Mouse (Mus musculus) stomach, postnatal 0 days (tissue): ENCODE results near the gene Mt4. TPM values are rescaled to one million over a fixed set of nuclear protein-coding genes. Genes with fewer than 3 reads are reported as not detected.
A peak's percentile ranks its signal among the peaks of the same experiment; 100 is the strongest.

ENCODE experiments used
- ATAC-seq: fragments of 200-750 bp; cut with Nextera tagmentation; 2 replicates; pipeline ENCODE4 v1.8.0; 2017; ENCODE audit not compliant: low FRiP score, low TSS enrichment
- DNase-seq: peaks from one replicate; pipeline ENCODE4 v3.0.0-alpha.2; 2016; ENCODE audit warnings: low spot score
- H3K27ac ChIP-seq: fragments of 300-500 bp; sonication (generic); replicated peaks from 2 replicates; pipeline ENCODE4 v1.5.1; 2014; ENCODE audit warnings: mild to moderate bottlenecking, control low read depth
- H3K27me3 ChIP-seq: fragments of 300-500 bp; sonication (generic); 2 replicates; pipeline ENCODE4 v1.6.1; 2014; ENCODE audit warnings: low read length; ENCODE audit not compliant: control insufficient read depth, insufficient read depth
- H3K36me3 ChIP-seq: fragments of 300-500 bp; sonication (generic); 2 replicates; pipeline ENCODE4 v1.6.1; 2014; ENCODE audit warnings: low read length, mixed read lengths; ENCODE audit not compliant: control insufficient read depth, insufficient read depth
- H3K4me1 ChIP-seq: fragments of 300-500 bp; sonication (generic); replicated peaks from 2 replicates; pipeline ENCODE4 v1.6.1; 2014; ENCODE audit warnings: antibody characterized with exemption; ENCODE audit not compliant: control insufficient read depth, insufficient read depth
- H3K4me2 ChIP-seq: fragments of 300-500 bp; sonication (generic); replicated peaks from 2 replicates; pipeline ENCODE4 v1.6.1; 2014; ENCODE audit warnings: low read depth, mild to moderate bottlenecking, control low read depth, moderate library complexity
- H3K4me3 ChIP-seq: fragments of 300-500 bp; sonication (generic); 2 replicates; pipeline ENCODE4 v1.5.1; 2014; ENCODE audit warnings: low read depth, low read length, control low read depth
- H3K9ac ChIP-seq: fragments of 300-500 bp; sonication (generic); 2 replicates; pipeline ENCODE4 v1.6.1; 2014; ENCODE audit warnings: mild to moderate bottlenecking, low read length, control low read depth, mixed read lengths
- H3K9me3 ChIP-seq: fragments of 300-500 bp; sonication (generic); 2 replicates; pipeline ENCODE4 v1.6.1; 2016; ENCODE audit warnings: low read length; ENCODE audit not compliant: control insufficient read depth
- CTCF ChIP-seq: IDR thresholded peaks from 2 replicates; pipeline ENCODE4 v1.5.1; 2016; ENCODE audit warnings: antibody characterized with exemption, low read depth, mild to moderate bottlenecking, moderate library complexity
- EP300 ChIP-seq: optimal IDR thresholded peaks from 2 replicates; pipeline ENCODE3; 2016; ENCODE audit warnings: antibody characterized with exemption
- WGBS: fragments of 180-500 bp; shearing (Covaris S2); extraction: QIAGEN DNeasy Blood & Tissue Kit; methylation state at CpG from one replicate; pipeline ENCODE4 v1.1.7; 2014; 5-methylcytosine and 5-hydroxymethylcytosine counted together
- polyA plus RNA-seq: library from polyadenylated mRNA; unstranded; fragments of >200 nt; fragmentation: Nextera tagmentation; extraction: Ambion mirVana; gene quantifications from 2 replicates; pipeline ENCODE4 v1.2.1, GENCODE M21; 2015

Mt4 gene
- polyA plus RNA-seq, 1 experiment from 2014 or later: 79.7 TPM

DNA sequence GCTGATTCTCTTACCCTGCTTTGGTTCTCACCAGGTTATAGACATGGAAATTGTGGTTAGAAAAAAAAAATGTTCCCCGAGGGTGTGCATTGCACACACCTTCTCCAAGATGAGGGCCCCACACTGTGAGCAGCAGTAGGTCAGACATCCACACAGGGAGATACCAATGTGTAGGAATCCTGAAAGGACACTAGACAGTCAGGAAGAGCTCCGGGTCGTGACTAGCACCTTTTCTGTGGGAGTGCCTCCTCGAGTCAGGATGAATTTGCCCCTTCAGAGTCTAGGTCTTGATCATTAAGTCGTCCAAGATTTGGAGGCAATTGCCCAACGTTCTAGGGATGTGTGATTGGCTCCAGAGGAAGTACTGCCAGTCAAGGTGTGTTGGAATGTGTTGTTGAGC lies 48.8 kb downstream of the Mt4 start:
- ATAC-seq (no peak), DNase-seq (no peak)
- 68% methylated on average over 6 of the region's 6 CpGs for WGBS
- H3K36me3 ChIP-seq: no peaks in the 10 kb centered on the region
- H3K9ac ChIP-seq: no peak overlapping the region
- H3K4me2 ChIP-seq: no peak overlapping the region
- peak overlapping the region; percentile 83 for H3K27ac ChIP-seq
- TF ChIP-seq EP300: no peak
- TF ChIP-seq CTCF: no peak
- H3K4me1 ChIP-seq: peaks cover 3% of the 10 kb centered on the region; the same call in 1 of the 2 replicates
- no peaks in the 10 kb centered on the region for H3K9me3 ChIP-seq
- no peak overlapping the region for H3K4me3 ChIP-seq
- H3K27me3 ChIP-seq: no peaks in the 10 kb centered on the region; the same call in 1 of the 2 replicates

DNA sequence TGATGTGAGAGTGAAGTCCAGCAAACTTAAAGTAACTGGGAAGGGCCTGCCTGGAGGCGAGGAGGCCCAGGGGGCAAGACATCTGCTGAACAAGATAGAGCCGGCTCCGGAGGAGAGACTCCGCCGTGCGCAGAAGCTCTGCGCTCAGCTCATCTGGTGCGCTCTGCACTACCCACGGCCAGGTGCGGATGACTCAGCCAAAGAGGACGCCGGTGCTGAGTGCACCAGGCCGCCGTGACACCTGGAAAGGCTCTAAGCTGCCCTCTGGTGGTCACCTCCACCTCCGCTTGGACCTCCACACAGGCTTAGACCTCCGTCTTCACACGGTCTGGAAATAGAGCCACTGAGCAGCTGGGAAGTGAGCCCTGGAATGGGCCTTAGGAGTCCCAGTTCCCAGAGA lies 49.5 kb downstream of the Mt4 start:
- Histone ChIP-seq H3K27me3 (no peaks in the 10 kb centered on the region; the same call in 1 of the 2 replicates), H3K4me1 (peaks cover 3% of the 10 kb centered on the region; the same call in 1 of the 2 replicates), H3K9ac (peak overlapping the region; percentile 23; the same call in 1 of the 2 replicates), H3K4me2 (peak overlapping the region; percentile 14; the same call in 1 of the 2 replicates), H3K4me3 (no peak overlapping the region), H3K9me3 (no peaks in the 10 kb centered on the region), H3K27ac (peak overlapping the region; percentile 83), H3K36me3 (no peaks in the 10 kb centered on the region)
- DNase-seq (peak; percentile 95), ATAC-seq (peak; percentile 88)
- WGBS: 6% methylated on average over 17 of the region's 17 CpGs
- TF ChIP-seq CTCF: peak; percentile 87
- no peak for TF ChIP-seq EP300

GRCm38 (mm10) chr8:94187290-94188002 lies 50.4 kb downstream of the Mt4 start:
- TF ChIP-seq CTCF: no peak
- no peak for TF ChIP-seq EP300
- Histone ChIP-seq H3K36me3 (no peaks in the 10 kb centered on the region), H3K4me3 (no peak overlapping the region), H3K4me1 (peaks cover 3% of the 10 kb centered on the region; the same call in 1 of the 2 replicates), H3K4me2 (no peak overlapping the region), H3K27me3 (no peaks in the 10 kb centered on the region; the same call in 1 of the 2 replicates), H3K9ac (no peak overlapping the region; the same call in 1 of the 2 replicates), H3K9me3 (no peaks in the 10 kb centered on the region), H3K27ac (peak overlapping the region; percentile 83)
- peak; percentile 58 for DNase-seq
- WGBS: 42% methylated on average over 21 of the region's 21 CpGs
- peak; percentile 9 for ATAC-seq

Other genes with a start within 250 kb of the Mt4 start
- 42.6 and 46.5 TPM in 2 replicates for gene Amfr, start 124.4 kb upstream of the Mt4 start, polyA plus RNA-seq
- 60.2 and 68.5 TPM in 2 replicates for gene Nudt21, start 100.2 kb upstream of the Mt4 start, polyA plus RNA-seq
- gene Ogfod1, start 100.0 kb upstream of the Mt4 start, polyA plus RNA-seq: 5.4 and 6.1 TPM in 2 replicates
- 5.9 and 6.9 TPM in 2 replicates for gene Bbs2, start 38.3 kb upstream of the Mt4 start, polyA plus RNA-seq
- 4.1 and 5.3 TPM in 2 replicates for gene Mt3, start 15.4 kb downstream of the Mt4 start, polyA plus RNA-seq
- 570 and 681 TPM in 2 replicates for gene Mt2, start 35.5 kb downstream of the Mt4 start, polyA plus RNA-seq
- gene Mt1, start 41.9 kb downstream of the Mt4 start, polyA plus RNA-seq: 1,909 and 2,218 TPM in 2 replicates
- 26.2 and 28.1 TPM in 2 replicates for gene Nup93, start 77.4 kb downstream of the Mt4 start, polyA plus RNA-seq
- gene Slc12a3, start 192.0 kb downstream of the Mt4 start, polyA plus RNA-seq: 0.10 and 0.22 TPM in 2 replicates
- gene Herpud1, start 249.2 kb downstream of the Mt4 start, polyA plus RNA-seq: 224 and 255 TPM in 2 replicates